Mouse (Mus musculus): ENCODE results near the gene Sec14l1. TPM values are rescaled to one million over a fixed set of nuclear protein-coding genes. Genes with fewer than 3 reads are reported as not detected.
A peak's percentile ranks its signal among the peaks of the same experiment; 100 is the strongest.

The Sec14l1 gene
- polyA plus RNA-seq, 1 experiment from 2014 or later: 30.4 TPM

GRCm38 (mm10) chr11:117138795-117139463 lies 24.0 kb downstream of the Sec14l1 start:
- Histone ChIP-seq H3K4me2 (replicated peaks) (no peak overlapping the region), H3K4me1 (replicated peaks) (peaks cover 20% of the 10 kb centered on the region), H3K36me3 (peaks cover 6% of the 10 kb centered on the region), H3K9me3 (no peaks in the 10 kb centered on the region), H3K27ac (no peak overlapping the region), H3K4me3 (replicated peaks) (no peak overlapping the region), H3K27me3 (replicated peaks) (no peaks in the 10 kb centered on the region), H3K9ac (no peak overlapping the region)
- no peak for ATAC-seq
- 77% methylated on average over 12 of the region's 12 CpGs for WGBS

- no peak overlapping the region for H3K4me3 ChIP-seq (replicated peaks)
- no peak for ATAC-seq
- H3K4me1 ChIP-seq (replicated peaks): 0 out of 2 replicates have a peak, but pooled peaks cover 4% of the 10 kb centered on the region
- WGBS: 87% methylated on average over 18 of the region's 18 CpGs
- H3K27ac ChIP-seq: no peak overlapping the region
- no peaks in the 10 kb centered on the region for H3K27me3 ChIP-seq (replicated peaks)
- no peaks in the 10 kb centered on the region for H3K9me3 ChIP-seq
- H3K4me2 ChIP-seq (replicated peaks): no peak overlapping the region
- no peak overlapping the region for H3K9ac ChIP-seq
- H3K36me3 ChIP-seq: peaks cover 23% of the 10 kb centered on the region
These were observed 26.5 kb downstream of the Sec14l1 start for GRCm38 (mm10) chr11:117141376-117142001.

DNA sequence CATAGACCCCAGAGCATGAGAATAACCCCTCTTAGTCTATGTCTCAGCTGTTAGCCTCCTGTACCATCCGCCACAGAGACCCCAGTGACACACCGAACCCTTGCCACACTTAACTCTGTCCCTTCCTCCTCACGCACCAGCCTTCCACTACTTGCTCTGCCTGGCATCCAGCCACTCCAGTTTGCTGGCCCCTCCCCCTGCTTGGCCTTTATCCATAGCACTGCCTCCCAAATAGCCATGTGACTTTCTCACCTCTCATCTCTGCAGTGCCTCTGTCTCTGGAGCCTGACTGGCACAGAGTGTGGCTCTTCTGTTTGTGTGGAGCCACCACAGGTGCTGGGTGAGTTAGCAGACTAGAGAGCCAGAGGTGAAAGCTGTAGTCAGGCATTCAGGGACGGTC lies 27.5 kb downstream of the Sec14l1 start:
- no peak overlapping the region for H3K9ac ChIP-seq
- 72% methylated on average over 4 of the region's 4 CpGs for WGBS
- H3K4me3 ChIP-seq (replicated peaks): no peak overlapping the region
- ATAC-seq: no peak
- peaks cover 32% of the 10 kb centered on the region for H3K36me3 ChIP-seq
- no peak overlapping the region for H3K27ac ChIP-seq
- no peak overlapping the region for H3K4me2 ChIP-seq (replicated peaks)
- no peaks in the 10 kb centered on the region; the same call in 1 of the 2 replicates for H3K4me1 ChIP-seq (replicated peaks)
- no peaks in the 10 kb centered on the region for H3K27me3 ChIP-seq (replicated peaks)
- no peaks in the 10 kb centered on the region for H3K9me3 ChIP-seq

DNA sequence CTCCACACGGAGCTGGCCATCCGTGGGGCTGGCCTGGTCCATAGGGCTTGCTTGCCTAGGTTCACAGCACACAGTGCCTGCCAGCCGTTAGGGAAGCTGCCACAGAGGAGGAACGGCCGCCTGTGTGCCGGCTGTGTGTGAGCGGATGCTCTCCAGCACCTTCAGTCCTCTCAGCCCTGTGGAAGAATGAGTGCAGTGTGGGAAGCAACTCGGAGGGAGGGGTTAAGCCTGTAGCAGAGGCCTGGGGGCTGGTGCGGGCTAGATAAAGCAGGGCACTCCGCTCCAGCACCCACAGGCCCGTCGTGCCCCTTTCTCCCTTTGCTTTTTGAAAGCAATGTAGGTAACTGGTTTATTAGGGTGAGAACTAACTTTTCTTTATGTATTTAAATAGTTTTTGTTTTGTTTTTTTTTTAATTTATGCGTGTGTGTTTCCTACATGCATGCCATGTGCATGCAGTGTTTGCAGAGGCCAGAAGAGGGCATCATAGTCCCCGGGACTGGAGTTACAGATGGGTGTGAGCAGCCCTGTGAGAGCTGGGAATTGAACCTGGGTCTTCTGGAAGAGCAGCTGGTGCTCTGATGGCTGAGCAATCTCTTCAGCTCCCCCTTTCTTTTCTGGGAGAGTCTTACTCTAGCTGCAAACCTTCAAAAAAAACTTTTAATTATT lies 30.6 kb downstream of the Sec14l1 start:
- H3K36me3 ChIP-seq: peaks cover 49% of the 10 kb centered on the region
- 91% methylated on average over 14 of the region's 14 CpGs for WGBS
- no peaks in the 10 kb centered on the region for H3K9me3 ChIP-seq

DNA sequence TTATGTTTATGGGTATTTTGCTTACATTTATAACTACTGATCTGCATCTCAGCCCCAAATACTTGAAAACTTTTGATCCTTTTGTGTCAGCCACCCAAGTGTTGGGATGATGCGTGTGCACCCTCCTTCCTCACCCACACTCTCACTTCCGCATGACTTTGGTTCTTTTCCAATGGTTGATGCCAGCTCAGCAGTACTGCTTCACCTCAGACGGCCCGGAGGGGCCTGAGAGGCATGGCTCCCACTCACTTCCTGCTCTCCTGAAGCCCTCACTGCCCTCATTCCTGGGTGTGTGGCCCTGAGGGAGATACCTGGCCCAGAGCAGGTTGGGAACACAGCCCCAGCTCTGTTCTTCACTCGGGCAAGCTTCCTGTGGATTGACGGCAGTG lies 31.1 kb downstream of the Sec14l1 start:
- no peaks in the 10 kb centered on the region; the same call in 1 of the 2 replicates for H3K4me1 ChIP-seq (replicated peaks)
- H3K9me3 ChIP-seq: no peaks in the 10 kb centered on the region
- no peaks in the 10 kb centered on the region for H3K27me3 ChIP-seq (replicated peaks)
- H3K27ac ChIP-seq: no peak overlapping the region
- ATAC-seq: no peak
- no peak overlapping the region for H3K9ac ChIP-seq
- no peak overlapping the region for H3K4me3 ChIP-seq (replicated peaks)
- H3K4me2 ChIP-seq (replicated peaks): no peak overlapping the region
- peaks cover 54% of the 10 kb centered on the region for H3K36me3 ChIP-seq
- 91% methylated on average over 6 of the region's 6 CpGs for WGBS

More for the DNA sequence above, 30.6 kb downstream of the Sec14l1 start:
- H3K27me3 ChIP-seq (replicated peaks): no peaks in the 10 kb centered on the region
- no peak overlapping the region for H3K9ac ChIP-seq
- no peak for ATAC-seq
- no peak overlapping the region for H3K27ac ChIP-seq
- H3K4me1 ChIP-seq (replicated peaks): no peaks in the 10 kb centered on the region; the same call in 1 of the 2 replicates
- H3K4me3 ChIP-seq (replicated peaks): no peak overlapping the region
- H3K4me2 ChIP-seq (replicated peaks): no peak overlapping the region

DNA sequence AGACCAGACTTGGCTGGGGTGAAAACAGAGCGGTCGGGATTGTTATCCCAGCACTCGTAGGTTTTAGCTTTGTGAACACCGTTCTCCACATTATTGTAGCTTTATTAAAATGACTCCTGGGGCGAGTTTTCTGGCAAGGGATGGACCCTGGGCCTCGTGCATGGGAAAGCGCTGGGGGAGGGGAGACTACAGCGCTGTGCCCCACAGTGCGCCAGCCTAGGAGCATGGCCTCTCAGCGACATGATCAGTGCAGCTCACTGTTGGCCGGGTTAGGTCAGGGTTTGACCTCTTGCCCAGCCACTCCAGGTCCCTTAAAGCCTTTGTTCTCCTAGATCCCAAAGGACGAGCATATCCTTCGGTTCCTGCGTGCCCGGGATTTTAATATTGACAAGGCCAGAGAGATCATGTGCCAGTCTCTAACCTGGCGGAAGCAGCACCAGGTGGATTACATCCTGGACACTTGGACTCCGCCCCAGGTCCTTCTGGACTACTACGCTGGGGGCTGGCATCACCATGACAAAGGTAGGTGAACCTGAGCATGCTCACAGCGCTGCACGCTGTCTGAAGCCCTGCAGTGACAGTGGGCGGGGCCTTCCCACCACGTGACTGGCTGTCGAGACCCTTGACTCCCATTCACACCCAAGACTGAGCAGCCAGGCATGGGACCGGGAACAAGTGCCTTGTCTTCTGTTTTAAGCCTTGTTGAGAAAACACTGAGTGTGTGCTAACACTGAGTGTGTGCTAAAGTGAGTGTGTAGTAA lies 32.0 kb downstream of the Sec14l1 start:
- Histone ChIP-seq H3K4me3 (replicated peaks) (no peak overlapping the region), H3K9ac (no peak overlapping the region), H3K36me3 (peaks cover 58% of the 10 kb centered on the region), H3K27ac (no peak overlapping the region), H3K4me1 (replicated peaks) (no peaks in the 10 kb centered on the region; the same call in 1 of the 2 replicates), H3K4me2 (replicated peaks) (no peak overlapping the region), H3K9me3 (no peaks in the 10 kb centered on the region), H3K27me3 (replicated peaks) (no peaks in the 10 kb centered on the region)
- ATAC-seq: 0 out of 2 replicates have a peak, but pooled peaks have one; percentile 28
- WGBS: 73% methylated on average over 24 of the region's 24 CpGs

GRCm38 (mm10) chr11:117148893-117149685 lies 34.1 kb downstream of the Sec14l1 start:
- H3K4me2 ChIP-seq (replicated peaks): no peak overlapping the region
- no peak for ATAC-seq
- H3K4me1 ChIP-seq (replicated peaks): no peaks in the 10 kb centered on the region; the same call in 1 of the 2 replicates
- no peaks in the 10 kb centered on the region for H3K27me3 ChIP-seq (replicated peaks)
- peak overlapping the region; percentile 23; the same call in 1 of the 2 replicates for H3K9ac ChIP-seq
- WGBS: 82% methylated on average over 18 of the region's 18 CpGs
- H3K4me3 ChIP-seq (replicated peaks): no peak overlapping the region
- no peak overlapping the region for H3K27ac ChIP-seq
- peaks cover 50% of the 10 kb centered on the region for H3K36me3 ChIP-seq
- H3K9me3 ChIP-seq: no peaks in the 10 kb centered on the region

GRCm38 (mm10) chr11:117150467-117150966 lies 35.5 kb downstream of the Sec14l1 start:
- H3K4me1 ChIP-seq (replicated peaks): no peaks in the 10 kb centered on the region; the same call in 1 of the 2 replicates
- H3K27me3 ChIP-seq (replicated peaks): no peaks in the 10 kb centered on the region
- 82% methylated on average over 9 of the region's 9 CpGs for WGBS
- H3K9ac ChIP-seq: no peak overlapping the region
- no peaks in the 10 kb centered on the region for H3K9me3 ChIP-seq
- H3K4me2 ChIP-seq (replicated peaks): no peak overlapping the region
- H3K27ac ChIP-seq: no peak overlapping the region
- no peak for ATAC-seq
- no peak overlapping the region for H3K4me3 ChIP-seq (replicated peaks)
- H3K36me3 ChIP-seq: peaks cover 38% of the 10 kb centered on the region

GRCm38 (mm10) chr11:117151461-117151860 lies 36.5 kb downstream of the Sec14l1 start:
- no peaks in the 10 kb centered on the region for H3K27me3 ChIP-seq (replicated peaks)
- ATAC-seq: no peak
- peaks cover 5% of the 10 kb centered on the region for H3K4me1 ChIP-seq (replicated peaks)
- H3K4me2 ChIP-seq (replicated peaks): no peak overlapping the region
- no peak overlapping the region for H3K4me3 ChIP-seq (replicated peaks)
- no peak overlapping the region for H3K9ac ChIP-seq
- H3K9me3 ChIP-seq: no peaks in the 10 kb centered on the region
- 92% methylated on average over 7 of the region's 7 CpGs for WGBS
- no peak overlapping the region for H3K27ac ChIP-seq
- H3K36me3 ChIP-seq: peaks cover 35% of the 10 kb centered on the region

GRCm38 (mm10) chr11:117152541-117152940 lies 37.6 kb downstream of the Sec14l1 start:
- ATAC-seq: no peak
- WGBS: 91% methylated on average over 6 of the region's 6 CpGs

GRCm38 (mm10) chr11:117153553-117153952 lies 38.6 kb downstream of the Sec14l1 start:
- no peaks in the 10 kb centered on the region for H3K9me3 ChIP-seq
- H3K4me3 ChIP-seq (replicated peaks): no peak overlapping the region
- peak; percentile 22; the same call in 1 of the 2 replicates for ATAC-seq
- H3K36me3 ChIP-seq: peaks cover 24% of the 10 kb centered on the region
- 68% methylated on average over 9 of the region's 9 CpGs for WGBS
- H3K4me2 ChIP-seq (replicated peaks): no peak overlapping the region
- peaks cover 5% of the 10 kb centered on the region for H3K4me1 ChIP-seq (replicated peaks)
- peak overlapping the region; percentile 60; the same call in 1 of the 2 replicates for H3K27ac ChIP-seq
- no peaks in the 10 kb centered on the region for H3K27me3 ChIP-seq (replicated peaks)
- H3K9ac ChIP-seq: no peak overlapping the region

More at GRCm38 (mm10) chr11:117152541-117152940, 37.6 kb downstream of the Sec14l1 start:
- Histone ChIP-seq H3K36me3 (peaks cover 28% of the 10 kb centered on the region), H3K4me3 (replicated peaks) (no peak overlapping the region), H3K9me3 (no peaks in the 10 kb centered on the region), H3K4me2 (replicated peaks) (no peak overlapping the region), H3K9ac (no peak overlapping the region), H3K27me3 (replicated peaks) (no peaks in the 10 kb centered on the region), H3K27ac (no peak overlapping the region), H3K4me1 (replicated peaks) (peaks cover 5% of the 10 kb centered on the region)

Data from intestine, embryonic 15.5 days (tissue).